14 mouse cellular contexts compared by ENCODE assay signal in genomic region chr5:117790071-117790470, GRCm38 (mm10). TPM values are rescaled to one million over a fixed set of nuclear protein-coding genes. Genes with fewer than 3 reads are reported as not detected.
DNase-seq lines count a peak whose midpoint lies in the region.
"Had no signal": no experiment of that assay in that cellular context is flagged by ENCODE, and none has a peak within 500 bp of the region (broad histone marks: within the 10 kb centered on the region; RNA-seq: fewer than 3 reads in every experiment).

No protein-coding gene starts in this region.

- DNase-seq in adrenal gland, postnatal 14 days, result peak; percentile 28
- no peak for DNase-seq in adrenal gland, postnatal 25 days
- peak; percentile 33 for DNase-seq in layer of hippocampus, adult 11-12 months (ENCODE audit: low spot score)
- DNase-seq in layer of hippocampus, postnatal 10 days (ENCODE audit: low spot score in 2 of 2), result no peak
- DNase-seq in ovary, postnatal 14 days (ENCODE audit: low spot score), result peak; percentile 6
- no peak for DNase-seq in ovary, postnatal 10 days (ENCODE audit: low spot score)
- peak; percentile 26 for DNase-seq in telencephalon, adult 2 months (ENCODE audit: low read depth, low spot score)
- DNase-seq in cerebellum, adult 9-10 months, result no peak
- DNase-seq: cerebellum, postnatal 14 days; embryo, embryonic 11 days; kidney, adult 2 months; lung, postnatal 10 days; thymus, adult 18-20 months had no signal

RNA-seq across cellular contexts. Expression of gene Nos1, which starts 9.2 kb away (rescaled TPM):
- 0.30 and 0.53 TPM in 2 replicates for total RNA-seq in adrenal gland, postnatal 14 days (2021)
- total RNA-seq in adrenal gland, postnatal 25 days (2021), result 0.19 and 0.21 TPM in 2 replicates
- 10 to 100 TPM; 30.4 to 31.3 TPM for total RNA-seq in layer of hippocampus, postnatal 10 days (2021)
- total RNA-seq: megakaryocyte, adult 5-6 weeks had no signal

Comparison
In these comparisons a context has a peak if more than half of its experiments do, and no peak if none do; other contexts are left out.
1. DNase-seq: peak in adrenal gland, postnatal 14 days (single experiment), layer of hippocampus, adult 11-12 months (single experiment), ovary, postnatal 14 days (single experiment) and telencephalon, adult 2 months (single experiment); none in adrenal gland, postnatal 25 days (single experiment), layer of hippocampus, postnatal 10 days (0 of 2), ovary, postnatal 10 days (single experiment) and cerebellum, adult 9-10 months (single experiment).
2. RNA of gene Nos1, which starts 9.2 kb away (total RNA-seq): 30.4 to 31.3 TPM in layer of hippocampus, postnatal 10 days; 0.30 to 0.53 TPM in adrenal gland, postnatal 14 days and 0.19 to 0.21 TPM in adrenal gland, postnatal 25 days; every median in the first group is over 10 times any median in the second.